ENCODE assay signal across 16 mouse cellular contexts in genomic region chr16:63658302-63658974, GRCm38 (mm10).
A peak's percentile ranks its signal among the peaks of the same experiment; 100 is the strongest.
DNase-seq lines count a peak whose midpoint lies in the region; ATAC-seq and TF ChIP-seq lines count a peak whose summit lies in the region.
"Had no signal": no experiment of that assay in that cellular context is flagged by ENCODE, and none has a peak within 500 bp of the region (broad histone marks: within the 10 kb centered on the region; RNA-seq: fewer than 3 reads in every experiment).

No protein-coding gene starts in this region.

- TF ChIP-seq CTCF in midbrain, postnatal 0 days (IDR thresholded peaks at IDR 0.05): no peak

- DNase-seq in midbrain, postnatal 0 days (ENCODE audit: low spot score): peak; percentile 5
- peak; percentile 55 for DNase-seq in embryonic facial prominence, embryonic 11.5 days (ENCODE audit: low spot score)
- no peak for DNase-seq in hindbrain, embryonic 11.5 days (ENCODE audit: low spot score)
- no peak for DNase-seq in right cerebral cortex, postnatal 14 days
- no peak for DNase-seq in MN1 (ENCODE audit: low spot score)
- DNase-seq in thymus, postnatal 25 days: no peak
- DNase-seq: cerebellum, postnatal 36 days; gastrocnemius, postnatal 25 days; kidney, postnatal 36 days had no signal

- no peak overlapping the region for H3K4me2 ChIP-seq in midbrain, postnatal 0 days (ENCODE audit: low read depth, low read length, poor library complexity, severe bottlenecking)
- H3K4me2 ChIP-seq in midbrain, embryonic 15.5 days: no peak overlapping the region
- H3K4me2 ChIP-seq in embryonic facial prominence, embryonic 11.5 days (ENCODE audit: low read depth, low read length): no peak overlapping the region
- H3K4me2 ChIP-seq in hindbrain, embryonic 11.5 days (replicated peaks; ENCODE audit: low read depth, low read length): no peak overlapping the region
- no peak overlapping the region for H3K4me2 ChIP-seq in neural tube, embryonic 13.5 days
- H3K4me2 ChIP-seq: heart, embryonic 15.5 days; midbrain, embryonic 12.5 days had no signal

- H3K4me3 ChIP-seq in midbrain, postnatal 0 days (ENCODE audit: low read depth, low read length): no peak overlapping the region
- no peak overlapping the region for H3K4me3 ChIP-seq in midbrain, embryonic 15.5 days
- H3K4me3 ChIP-seq in embryonic facial prominence, embryonic 11.5 days (ENCODE audit: low read depth, low read length): no peak overlapping the region
- no peak overlapping the region for H3K4me3 ChIP-seq in hindbrain, embryonic 11.5 days (ENCODE audit: low read depth, low read length)
- no peak overlapping the region for H3K4me3 ChIP-seq in neural tube, embryonic 13.5 days
- H3K4me3 ChIP-seq: heart, embryonic 15.5 days; midbrain, embryonic 12.5 days had no signal

- no peaks in the 10 kb centered on the region for H3K27me3 ChIP-seq in midbrain, postnatal 0 days (ENCODE audit: insufficient read depth, low read length)
- no peaks in the 10 kb centered on the region for H3K27me3 ChIP-seq in midbrain, embryonic 15.5 days (replicated peaks)
- H3K27me3 ChIP-seq in embryonic facial prominence, embryonic 11.5 days (ENCODE audit: control insufficient read depth, insufficient read depth, low read length): no peaks in the 10 kb centered on the region
- no peaks in the 10 kb centered on the region for H3K27me3 ChIP-seq in hindbrain, embryonic 11.5 days (ENCODE audit: control insufficient read depth, insufficient read depth, low read length)
- peaks cover 5% of the 10 kb centered on the region; the same call in 1 of the 2 replicates for H3K27me3 ChIP-seq in neural tube, embryonic 13.5 days
- H3K27me3 ChIP-seq: heart, embryonic 15.5 days; midbrain, embryonic 12.5 days had no signal

- no peak overlapping the region for H3K9ac ChIP-seq in midbrain, postnatal 0 days (replicated peaks; ENCODE audit: low read length, poor library complexity, severe bottlenecking)
- no peak overlapping the region for H3K9ac ChIP-seq in midbrain, embryonic 15.5 days
- no peak overlapping the region for H3K9ac ChIP-seq in embryonic facial prominence, embryonic 11.5 days (replicated peaks; ENCODE audit: low read length)
- H3K9ac ChIP-seq in hindbrain, embryonic 11.5 days (ENCODE audit: low read depth, low read length): no peak overlapping the region
- H3K9ac ChIP-seq in neural tube, embryonic 13.5 days: no peak overlapping the region
- H3K9ac ChIP-seq: heart, embryonic 15.5 days; midbrain, embryonic 12.5 days had no signal

- no peaks in the 10 kb centered on the region for H3K36me3 ChIP-seq in midbrain, postnatal 0 days (ENCODE audit: insufficient read depth, low read length)
- no peaks in the 10 kb centered on the region for H3K36me3 ChIP-seq in midbrain, embryonic 15.5 days (replicated peaks)
- H3K36me3 ChIP-seq in embryonic facial prominence, embryonic 11.5 days (replicated peaks; ENCODE audit: control insufficient read depth, insufficient read depth, low read depth, low read length): no peaks in the 10 kb centered on the region
- no peaks in the 10 kb centered on the region for H3K36me3 ChIP-seq in hindbrain, embryonic 11.5 days (ENCODE audit: control insufficient read depth, insufficient read depth, low read length)
- no peaks in the 10 kb centered on the region for H3K36me3 ChIP-seq in neural tube, embryonic 13.5 days
- H3K36me3 ChIP-seq: heart, embryonic 15.5 days; midbrain, embryonic 12.5 days had no signal

- WGBS in midbrain, postnatal 0 days: 58% methylated on average over 4 of the region's 4 CpGs
- WGBS in midbrain, embryonic 15.5 days: 48% methylated on average over 4 of the region's 4 CpGs
- 14% methylated on average over 4 of the region's 4 CpGs for WGBS in embryonic facial prominence, embryonic 11.5 days
- 43% methylated on average over 4 of the region's 4 CpGs for WGBS in hindbrain, embryonic 11.5 days
- 8% methylated on average over 4 of the region's 4 CpGs for WGBS in neural tube, embryonic 13.5 days

- no peaks in the 10 kb centered on the region for H3K9me3 ChIP-seq in midbrain, postnatal 0 days (ENCODE audit: low read length)
- H3K9me3 ChIP-seq in midbrain, embryonic 15.5 days: no peaks in the 10 kb centered on the region
- H3K9me3 ChIP-seq in embryonic facial prominence, embryonic 11.5 days (replicated peaks; ENCODE audit: control insufficient read depth, low read length): no peaks in the 10 kb centered on the region
- H3K9me3 ChIP-seq in hindbrain, embryonic 11.5 days (ENCODE audit: control insufficient read depth, low read length): no peaks in the 10 kb centered on the region
- no peaks in the 10 kb centered on the region for H3K9me3 ChIP-seq in neural tube, embryonic 13.5 days
- H3K9me3 ChIP-seq: heart, embryonic 15.5 days; midbrain, embryonic 12.5 days had no signal

- no peak for ATAC-seq in midbrain, postnatal 0 days (ENCODE audit: low FRiP score)
- ATAC-seq in midbrain, embryonic 15.5 days (replicated peaks): no peak
- ATAC-seq in embryonic facial prominence, embryonic 11.5 days (replicated peaks; ENCODE audit: insufficient number of reproducible peaks, low FRiP score, low TSS enrichment, low read depth): no peak; the same call in 1 of the 2 replicates
- peak; percentile 30; the same call in 1 of the 2 replicates for ATAC-seq in hindbrain, embryonic 11.5 days (ENCODE audit: low FRiP score)
- ATAC-seq in neural tube, embryonic 13.5 days (ENCODE audit: low read depth): peak; percentile 92
- ATAC-seq: CD4-positive, CD25-positive, alpha-beta regulatory T cell, adult 4 months; intestine, embryonic 16.5 days; lung, postnatal 0 days had no signal

- H3K27ac ChIP-seq in midbrain, postnatal 0 days (ENCODE audit: low read depth, low read length): no peak overlapping the region
- no peak overlapping the region for H3K27ac ChIP-seq in midbrain, embryonic 15.5 days
- H3K27ac ChIP-seq in embryonic facial prominence, embryonic 11.5 days (replicated peaks; ENCODE audit: low read depth, low read length): no peak overlapping the region
- no peak overlapping the region for H3K27ac ChIP-seq in hindbrain, embryonic 11.5 days (ENCODE audit: low read depth, low read length)
- no peak overlapping the region for H3K27ac ChIP-seq in neural tube, embryonic 13.5 days (replicated peaks)
- H3K27ac ChIP-seq: heart, embryonic 15.5 days; midbrain, embryonic 12.5 days had no signal

- no peaks in the 10 kb centered on the region for H3K4me1 ChIP-seq in midbrain, postnatal 0 days (ENCODE audit: insufficient read depth, low read length)
- H3K4me1 ChIP-seq in midbrain, embryonic 15.5 days: no peaks in the 10 kb centered on the region
- H3K4me1 ChIP-seq in embryonic facial prominence, embryonic 11.5 days (ENCODE audit: control insufficient read depth, insufficient read depth, low read length): no peaks in the 10 kb centered on the region
- no peaks in the 10 kb centered on the region for H3K4me1 ChIP-seq in hindbrain, embryonic 11.5 days (replicated peaks; ENCODE audit: control insufficient read depth, insufficient read depth, low read length)
- H3K4me1 ChIP-seq in neural tube, embryonic 13.5 days (replicated peaks): peaks cover 12% of the 10 kb centered on the region
- H3K4me1 ChIP-seq: heart, embryonic 15.5 days had no signal

Comparison
In these comparisons a context has a peak if more than half of its experiments do, and no peak if none do; other contexts are left out.
1. ATAC-seq: peak in hindbrain, embryonic 11.5 days (single experiment) and neural tube, embryonic 13.5 days (single experiment); none in midbrain, postnatal 0 days (single experiment), midbrain, embryonic 15.5 days (single experiment) and embryonic facial prominence, embryonic 11.5 days (single experiment).
2. DNase-seq: peak in midbrain, postnatal 0 days (single experiment) and embryonic facial prominence, embryonic 11.5 days (single experiment); none in hindbrain, embryonic 11.5 days (single experiment), right cerebral cortex, postnatal 14 days (single experiment), MN1 (single experiment) and thymus, postnatal 25 days (single experiment).